Mouse (Mus musculus) midbrain, postnatal 0 days (tissue): Measurements from ENCODE around the gene Olfr1392. TPM values are rescaled to one million over a fixed set of nuclear protein-coding genes. Genes with fewer than 3 reads are reported as not detected.

Source experiments
- ATAC-seq: fragments of 200-750 bp; cut with Nextera tagmentation; 2 replicates; pipeline ENCODE4 v1.8.0; 2017; ENCODE audit warnings: moderate number of reproducible peaks, mild to moderate bottlenecking, moderate TSS enrichment, moderate library complexity; ENCODE audit not compliant: low FRiP score
- DNase-seq: peaks from one replicate; pipeline ENCODE4 v3.0.0-alpha.2; 2015; ENCODE audit warnings: low spot score
- H3K27ac ChIP-seq: fragments of 300-500 bp; sonication (generic); 2 replicates; pipeline ENCODE4 v1.5.1; 2014; ENCODE audit warnings: low read depth, mild to moderate bottlenecking, low read length, mixed read lengths
- H3K27me3 ChIP-seq: fragments of 300-500 bp; sonication (generic); 2 replicates; pipeline ENCODE4 v1.6.1; 2014; ENCODE audit warnings: low read length, control low read depth, mixed read lengths; ENCODE audit not compliant: insufficient read depth
- H3K36me3 ChIP-seq: fragments of 300-500 bp; sonication (generic); 2 replicates; pipeline ENCODE4 v1.6.1; 2014; ENCODE audit warnings: low read length, control low read depth, mixed read lengths; ENCODE audit not compliant: insufficient read depth
- H3K4me1 ChIP-seq: fragments of 300-500 bp; sonication (generic); 2 replicates; pipeline ENCODE4 v1.6.1; 2014; ENCODE audit warnings: mild to moderate bottlenecking, control low read depth, antibody characterized with exemption, low read length, mixed read lengths; ENCODE audit not compliant: insufficient read depth
- H3K4me2 ChIP-seq: fragments of 300-500 bp; sonication (generic); 2 replicates; pipeline ENCODE4 v1.6.1; 2014; ENCODE audit warnings: low read depth, mild to moderate bottlenecking, low read length, mixed read lengths; ENCODE audit not compliant: poor library complexity, severe bottlenecking
- H3K4me3 ChIP-seq: fragments of 300-500 bp; sonication (generic); 2 replicates; pipeline ENCODE4 v1.5.1; 2014; ENCODE audit warnings: low read depth, mild to moderate bottlenecking, low read length, moderate library complexity
- H3K9ac ChIP-seq: fragments of 300-500 bp; sonication (generic); replicated peaks from 2 replicates; pipeline ENCODE4 v1.6.1; 2014; ENCODE audit warnings: mild to moderate bottlenecking, low read length, moderate library complexity, mixed read lengths; ENCODE audit not compliant: poor library complexity, severe bottlenecking
- H3K9me3 ChIP-seq: fragments of 300-500 bp; sonication (generic); 2 replicates; pipeline ENCODE4 v1.6.1; 2016; ENCODE audit warnings: low read length, control low read depth
- CTCF ChIP-seq: IDR thresholded peaks from 2 replicates; pipeline ENCODE4 v1.5.1; 2016; ENCODE audit warnings: antibody characterized with exemption, mild to moderate bottlenecking
- WGBS: fragments of 180-500 bp; shearing (Covaris S2); extraction: QIAGEN DNeasy Blood & Tissue Kit; methylation state at CpG from one replicate; pipeline ENCODE4 v1.1.7; 2014; 5-methylcytosine and 5-hydroxymethylcytosine counted together
- polyA plus RNA-seq: library from polyadenylated mRNA; unstranded; fragments of >200 nt; fragmentation: Nextera tagmentation; extraction: Ambion mirVana; gene quantifications from 2 replicates; pipeline ENCODE4 v1.2.1, GENCODE M21; 2015
- total RNA-seq: library from RNA; depleted of rRNA; stranded (reverse); fragments of >200 nt; gene quantifications from 2 replicates; pipeline ENCODE4 v1.2.3, GENCODE M21; 2014

Gene Olfr1392
- total and polyA plus RNA-seq, 2 experiments from 2014 or later = 0.14 to 0.60 TPM

GRCm38 (mm10) chr11:49269761-49270160, 15.3 kb upstream of the Olfr1392 start:
- no peaks in the 10 kb centered on the region for H3K4me1 ChIP-seq
- 97% methylated on average over 9 of the region's 9 CpGs for WGBS
- H3K27me3 ChIP-seq = no peaks in the 10 kb centered on the region
- no peak overlapping the region for H3K4me2 ChIP-seq
- H3K36me3 ChIP-seq = no peaks in the 10 kb centered on the region; the same call in 1 of the 2 replicates
- H3K4me3 ChIP-seq = no peak overlapping the region
- DNase-seq (no peak), ATAC-seq (no peak)
- no peak for TF ChIP-seq CTCF
- no peak overlapping the region for H3K27ac ChIP-seq
- H3K9me3 ChIP-seq = no peaks in the 10 kb centered on the region
- H3K9ac ChIP-seq = no peak overlapping the region

DNA sequence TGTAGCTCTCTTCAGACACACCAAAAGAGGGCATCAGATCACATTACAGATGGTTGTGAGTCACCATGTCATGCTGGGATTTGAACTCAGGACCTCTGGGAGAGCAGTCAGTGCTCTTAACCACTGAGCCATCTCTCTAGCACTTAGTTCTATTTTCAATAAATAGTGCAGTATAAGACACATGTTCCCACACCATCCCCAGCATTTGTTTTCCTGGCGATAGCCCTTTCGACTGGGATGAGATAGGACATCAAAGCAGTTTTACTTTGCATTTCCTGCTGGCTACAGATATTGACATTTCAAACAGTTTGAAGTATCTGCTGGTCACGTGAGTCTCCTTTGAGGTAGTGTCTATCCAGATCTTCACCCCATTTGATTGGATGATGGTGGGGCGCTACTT, 14.7 kb upstream of the Olfr1392 start:
- Histone ChIP-seq H3K27me3 (no peaks in the 10 kb centered on the region), H3K9ac (no peak overlapping the region), H3K36me3 (no peaks in the 10 kb centered on the region), H3K4me2 (no peak overlapping the region), H3K4me1 (no peaks in the 10 kb centered on the region), H3K4me3 (no peak overlapping the region), H3K9me3 (no peaks in the 10 kb centered on the region), H3K27ac (no peak overlapping the region)
- DNase-seq = no peak
- no peak for TF ChIP-seq CTCF
- no peak for ATAC-seq
- WGBS = 79% methylated on average over 4 of the region's 4 CpGs

DNA sequence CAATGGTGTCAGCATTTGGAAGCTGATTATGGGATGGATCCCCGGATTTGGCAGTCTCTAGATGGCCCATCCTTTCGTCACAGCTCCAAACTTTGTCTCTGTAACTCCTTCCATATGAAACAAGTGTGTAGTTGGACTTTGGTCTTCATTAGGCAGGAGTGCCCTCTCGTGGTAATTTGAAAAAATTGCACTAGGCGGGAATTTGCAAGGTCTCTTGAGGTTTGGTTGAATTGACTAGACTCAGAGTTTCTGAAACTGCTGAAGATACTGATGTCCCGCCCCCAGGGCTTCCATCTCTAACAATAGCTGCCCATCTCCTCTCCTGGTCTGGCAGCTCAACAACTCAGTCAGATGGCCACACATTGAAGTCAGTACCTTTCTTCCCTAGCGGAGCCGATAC, 13.7 kb upstream of the Olfr1392 start:
- DNase-seq = peak; percentile 72

DNA sequence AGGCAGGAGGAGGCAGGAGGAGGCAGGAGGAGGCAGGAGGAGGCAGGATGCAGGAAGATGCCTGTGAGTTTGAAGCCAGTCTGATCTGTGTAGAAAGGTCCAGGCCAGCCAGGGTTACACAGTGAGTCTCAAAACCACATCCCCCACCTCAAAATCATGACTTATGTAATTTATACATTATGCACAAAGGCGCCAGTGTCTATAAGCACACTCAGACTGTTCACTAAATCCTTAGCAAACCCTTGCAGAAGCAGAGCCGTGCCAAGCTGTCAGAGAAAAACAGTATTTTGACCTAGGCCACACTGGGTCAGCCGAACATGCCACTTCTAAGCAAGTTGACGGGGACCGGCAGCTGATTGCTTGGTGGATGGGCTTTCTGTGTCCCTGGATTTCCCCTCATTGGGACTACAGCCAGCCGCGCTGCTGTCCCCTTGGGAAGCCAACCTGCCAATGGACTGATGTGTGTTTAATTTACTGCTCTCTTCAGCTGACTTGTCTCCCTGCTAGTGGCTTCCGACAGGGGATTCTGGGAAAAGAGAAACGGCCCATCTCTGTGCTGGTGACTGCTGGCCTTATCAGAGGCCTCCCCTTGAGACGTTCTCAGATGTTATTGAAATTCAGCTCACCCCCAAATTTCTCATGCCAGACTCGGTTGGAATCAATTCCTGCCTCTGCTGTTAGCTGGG, 11.1 kb upstream of the Olfr1392 start:
- WGBS = 49% methylated on average over 11 of the region's 11 CpGs
- Histone ChIP-seq H3K27ac (no peak overlapping the region), H3K4me2 (no peak overlapping the region), H3K36me3 (no peaks in the 10 kb centered on the region), H3K27me3 (no peaks in the 10 kb centered on the region), H3K4me3 (no peak overlapping the region), H3K9me3 (no peaks in the 10 kb centered on the region), H3K4me1 (no peaks in the 10 kb centered on the region), H3K9ac (no peak overlapping the region)
- no peak for TF ChIP-seq CTCF
- ATAC-seq (no peak), DNase-seq (peak; percentile 28)

More for the DNA sequence above, 13.7 kb upstream of the Olfr1392 start:
- H3K4me2 ChIP-seq = no peak overlapping the region
- no peak overlapping the region for H3K4me3 ChIP-seq
- H3K4me1 ChIP-seq = no peaks in the 10 kb centered on the region
- no peaks in the 10 kb centered on the region for H3K27me3 ChIP-seq
- 28% methylated on average over 7 of the region's 7 CpGs for WGBS
- no peak for ATAC-seq
- no peaks in the 10 kb centered on the region for H3K9me3 ChIP-seq
- TF ChIP-seq CTCF = peak; percentile 85
- no peaks in the 10 kb centered on the region for H3K36me3 ChIP-seq
- H3K27ac ChIP-seq = no peak overlapping the region
- H3K9ac ChIP-seq = no peak overlapping the region

DNA sequence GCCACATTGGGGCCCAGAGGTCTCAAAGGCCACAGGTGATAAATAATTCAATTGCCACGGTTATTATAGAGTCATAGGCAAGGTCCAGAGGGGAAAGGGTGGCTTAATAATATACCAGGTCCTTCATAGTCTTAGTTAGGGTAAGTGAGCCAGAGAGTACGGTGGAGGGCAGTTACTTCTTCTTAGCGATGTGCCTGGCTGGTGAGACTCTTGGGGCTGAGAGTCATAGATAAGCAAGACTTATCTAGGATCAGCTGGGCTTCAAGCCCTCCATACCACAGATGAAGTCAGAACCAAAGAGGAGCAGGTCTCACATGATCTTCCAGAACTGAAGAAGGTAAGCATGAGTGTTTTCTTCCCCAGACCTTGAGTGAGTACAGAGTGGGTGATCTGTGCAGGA, 6.9 kb upstream of the Olfr1392 start, which contains the start of gene Olfr1393:
Olfr1393 (plus strand) TSS at position 83 of the 400 bp plus-strand sequence.
- DNase-seq (no peak), ATAC-seq (no peak)
- H3K27me3 ChIP-seq = no peaks in the 10 kb centered on the region
- no peak within 1 kb of the TSS for H3K4me3 ChIP-seq
- TF ChIP-seq CTCF = no peak
- no peak within 1 kb of the TSS for H3K9ac ChIP-seq
- H3K4me2 ChIP-seq = no peak within 1 kb of the TSS
- H3K9me3 ChIP-seq = no peaks in the 10 kb centered on the region
- H3K4me1 ChIP-seq = no peaks in the 10 kb centered on the region
- no peaks in the 10 kb centered on the region for H3K36me3 ChIP-seq
- 87% methylated on average over 3 of the region's 3 CpGs for WGBS
- no peak within 1 kb of the TSS for H3K27ac ChIP-seq

- WGBS = 85% methylated on average over 2 of the region's 2 CpGs
- H3K4me1 ChIP-seq = no peaks in the 10 kb centered on the region
- ATAC-seq (no peak), DNase-seq (no peak)
- no peak overlapping the region for H3K27ac ChIP-seq
- TF ChIP-seq CTCF = no peak
- H3K9ac ChIP-seq = no peak overlapping the region
- H3K4me3 ChIP-seq = no peak overlapping the region
- H3K27me3 ChIP-seq = no peaks in the 10 kb centered on the region
- H3K4me2 ChIP-seq = no peak overlapping the region
- no peaks in the 10 kb centered on the region for H3K36me3 ChIP-seq
- H3K9me3 ChIP-seq = no peaks in the 10 kb centered on the region
Measured at GRCm38 (mm10) chr11:49287251-49287650, 2.2 kb downstream of the Olfr1392 start.
